Mouse (Mus musculus) G1E (cell line): ENCODE measurements around the gene Patl1.
"Not testable (repeated sequence)": the region's sequence is repeated elsewhere in the genome, so short reads cannot be mapped to it uniquely, and the experiment has no call there.

Experiments used
- CTCF ChIP-seq: IDR thresholded peaks from 2 replicates; pipeline ENCODE4 v1.5.1; 2012; ENCODE audit warnings: low read depth, low read length, inconsistent platforms, mixed read lengths
- TAL1 ChIP-seq: conservative IDR thresholded peaks from 2 replicates; pipeline ENCODE4 v1.6.1; 2012; ENCODE audit warnings: low read depth, low read length, inconsistent platforms, mixed read lengths

DNA sequence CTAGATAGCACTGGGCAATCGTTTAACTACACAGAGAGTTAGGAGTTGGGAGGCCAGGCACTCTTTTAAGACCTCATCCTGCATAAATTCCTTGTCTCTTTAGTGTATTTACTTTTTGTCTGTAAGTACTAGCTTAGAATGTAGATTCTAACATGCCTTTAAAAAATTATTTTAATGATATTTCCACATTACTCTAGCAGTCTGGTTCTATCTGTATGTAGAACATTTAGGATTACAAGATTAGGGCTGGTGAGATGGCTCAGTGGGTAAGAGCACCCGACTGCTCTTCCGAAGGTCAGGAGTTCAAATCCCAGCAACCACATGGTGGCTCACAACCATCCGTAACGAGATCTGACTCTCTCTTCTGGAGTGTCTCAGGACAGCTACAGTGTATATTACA is 72.4 kb downstream of the Patl1 start:
- not testable (repeated sequence) for TF ChIP-seq CTCF, TAL1
